Mouse (Mus musculus): ENCODE measurements around the gene Mlip.

DNA sequence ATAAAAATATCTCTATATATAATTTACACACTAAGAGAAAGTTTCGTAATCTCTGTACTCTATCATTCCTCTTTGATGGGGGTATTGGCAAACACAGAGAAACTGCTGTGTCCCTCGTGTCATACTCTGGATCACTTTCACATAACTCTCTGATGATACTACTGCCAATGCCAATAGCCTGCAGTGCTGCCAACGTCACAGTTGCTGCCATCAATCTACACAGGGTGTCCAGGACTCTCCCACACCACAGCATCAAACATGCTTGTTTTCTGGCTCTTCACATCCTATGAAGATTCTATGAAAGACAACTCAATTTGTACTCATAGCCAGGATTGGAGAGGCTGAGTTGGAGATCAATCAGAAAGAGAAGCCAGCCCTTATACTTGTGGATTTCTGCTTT is 17.4 kb downstream of the Mlip start:
- TF ChIP-seq GATA1 (IDR thresholded peaks at IDR 0.05; ENCODE audit: borderline replicate concordance, low read length) (no peak), FLI1 (IDR thresholded peaks at IDR 0.05; ENCODE audit: low read length) (no peak)
